In genomic region chr13:13671585-13672328, GRCm38 (mm10) we compare ENCODE assay signal across 24 mouse cellular contexts.
DNase-seq lines count a peak whose midpoint lies in the region; ATAC-seq and TF ChIP-seq lines count a peak whose summit lies in the region.
"Had no signal": no experiment of that assay in that cellular context is flagged by ENCODE, and none has a peak within 500 bp of the region (broad histone marks: within the 10 kb centered on the region; RNA-seq: fewer than 3 reads in every experiment).

No protein-coding gene starts in this region.

- H3K4me1 ChIP-seq in heart, postnatal 0 days (ENCODE audit: control insufficient read depth, insufficient read depth) = 0 out of 2 replicates have a peak, but pooled peaks cover 4% of the 10 kb centered on the region
- no peaks in the 10 kb centered on the region for H3K4me1 ChIP-seq in heart, embryonic 10.5 days
- no peaks in the 10 kb centered on the region for H3K4me1 ChIP-seq in lung, postnatal 0 days (ENCODE audit: insufficient read depth, low read depth, low read length)
- H3K4me1 ChIP-seq: forebrain, embryonic 13.5 days; kidney, embryonic 15.5 days had no signal

- no peak for DNase-seq in heart, postnatal 0 days (ENCODE audit: low spot score)
- no peak for DNase-seq in heart, embryonic 10.5 days (ENCODE audit: low spot score)
- peak; percentile 35 for DNase-seq in lung, postnatal 0 days (ENCODE audit: low spot score)
- DNase-seq in lung, adult 18-20 months = no peak
- DNase-seq in WW6 (ENCODE audit: low read depth, low spot score) = peak; percentile 28
- DNase-seq in lung, postnatal 36 days = peak; percentile 12
- DNase-seq in cerebellum, postnatal 4 days (ENCODE audit: low spot score in 2 of 2) = no peak
- DNase-seq in cerebellum, postnatal 10 days = no peak
- DNase-seq: adrenal gland, adult 8-10 months; cerebellum, adult 18-20 months; cerebellum, postnatal 25 days; gastrocnemius, postnatal 10 days; kidney, adult 18-20 months; kidney, postnatal 36 days; liver; right cerebral cortex, postnatal 4 days; thymus, adult 18-20 months; thymus, postnatal 36 days had no signal

- no peaks in the 10 kb centered on the region for H3K27me3 ChIP-seq in heart, postnatal 0 days (ENCODE audit: control insufficient read depth, insufficient read depth, low read length)
- H3K27me3 ChIP-seq in heart, embryonic 10.5 days (ENCODE audit: insufficient read depth, poor library complexity, severe bottlenecking) = no peaks in the 10 kb centered on the region
- H3K27me3 ChIP-seq in lung, postnatal 0 days (replicated peaks; ENCODE audit: insufficient read depth, low read length) = no peaks in the 10 kb centered on the region
- H3K27me3 ChIP-seq: CH12.LX; forebrain, embryonic 13.5 days; kidney, embryonic 15.5 days had no signal

- no peak for ATAC-seq in heart, postnatal 0 days (ENCODE audit: insufficient read depth, low read depth)
- peak; percentile 71 for ATAC-seq in lung, postnatal 0 days
- ATAC-seq: forebrain, embryonic 13.5 days; hindbrain, embryonic 16.5 days had no signal

- H3K4me2 ChIP-seq in heart, postnatal 0 days (ENCODE audit: low read depth, low read length) = no peak overlapping the region
- H3K4me2 ChIP-seq in lung, postnatal 0 days (replicated peaks; ENCODE audit: low read depth, low read length) = no peak overlapping the region
- H3K4me2 ChIP-seq: forebrain, embryonic 13.5 days; kidney, embryonic 15.5 days had no signal

- TF ChIP-seq EP300 in heart, postnatal 0 days (IDR thresholded peaks at IDR 0.05; ENCODE audit: low read depth) = no peak
- TF ChIP-seq EP300 in lung, postnatal 0 days (IDR thresholded peaks at IDR 0.05) = peak; percentile 63

- peaks cover 25% of the 10 kb centered on the region for H3K36me3 ChIP-seq in heart, postnatal 0 days (replicated peaks; ENCODE audit: control insufficient read depth, insufficient read depth, low read length)
- H3K36me3 ChIP-seq in heart, embryonic 10.5 days = peaks cover 6% of the 10 kb centered on the region; the same call in 1 of the 2 replicates
- H3K36me3 ChIP-seq in lung, postnatal 0 days (ENCODE audit: insufficient read depth, low read length) = peaks cover 7% of the 10 kb centered on the region; the same call in 1 of the 2 replicates

- no peak for TF ChIP-seq CTCF in heart, postnatal 0 days (IDR thresholded peaks at IDR 0.05; ENCODE audit: low read depth)
- TF ChIP-seq CTCF in lung, postnatal 0 days (IDR thresholded peaks at IDR 0.05) = no peak

- H3K9me3 ChIP-seq in heart, postnatal 0 days (replicated peaks; ENCODE audit: control insufficient read depth, low read length) = no peaks in the 10 kb centered on the region
- H3K9me3 ChIP-seq in heart, embryonic 10.5 days = no peaks in the 10 kb centered on the region
- no peaks in the 10 kb centered on the region for H3K9me3 ChIP-seq in lung, postnatal 0 days (ENCODE audit: low read length)
- H3K9me3 ChIP-seq: forebrain, embryonic 13.5 days; kidney, embryonic 15.5 days had no signal

- peak overlapping the region; percentile 34; the same call in 1 of the 2 replicates for H3K27ac ChIP-seq in heart, postnatal 0 days (ENCODE audit: low read depth)
- H3K27ac ChIP-seq in heart, embryonic 10.5 days = no peak overlapping the region
- peak overlapping the region; percentile 27; the same call in 1 of the 2 replicates for H3K27ac ChIP-seq in lung, postnatal 0 days (ENCODE audit: low read length)
- H3K27ac ChIP-seq: forebrain, embryonic 13.5 days; kidney, embryonic 15.5 days; liver, embryonic 14.5 days; stomach, postnatal 0 days had no signal

- WGBS in heart, postnatal 0 days = 66% methylated on average over 6 of the region's 6 CpGs
- WGBS in heart, embryonic 10.5 days = 73% methylated on average over 6 of the region's 6 CpGs
- 59% methylated on average over 6 of the region's 6 CpGs for WGBS in lung, postnatal 0 days

- no peak overlapping the region for H3K4me3 ChIP-seq in heart, postnatal 0 days (ENCODE audit: low read depth, low read length)
- H3K4me3 ChIP-seq in heart, embryonic 10.5 days = no peak overlapping the region
- no peak overlapping the region for H3K4me3 ChIP-seq in lung, postnatal 0 days (ENCODE audit: low read depth, low read length)
- H3K4me3 ChIP-seq: forebrain, embryonic 13.5 days; kidney, embryonic 15.5 days had no signal

- no peak overlapping the region for H3K9ac ChIP-seq in heart, postnatal 0 days (replicated peaks; ENCODE audit: low read depth, low read length)
- no peak overlapping the region for H3K9ac ChIP-seq in lung, postnatal 0 days (replicated peaks; ENCODE audit: low read depth)
- H3K9ac ChIP-seq: forebrain, embryonic 13.5 days; kidney, embryonic 15.5 days; liver, embryonic 14.5 days had no signal

Comparison
In these comparisons a context has a peak if more than half of its experiments do, and no peak if none do; other contexts are left out.
1. DNase-seq: peak in lung, postnatal 0 days (single experiment), WW6 (single experiment) and lung, postnatal 36 days (single experiment); none in heart, postnatal 0 days (single experiment), heart, embryonic 10.5 days (single experiment), lung, adult 18-20 months (0 of 2), cerebellum, postnatal 4 days (0 of 2) and cerebellum, postnatal 10 days (0 of 2).